Mouse (Mus musculus) C2C12 (cell line): ENCODE measurements around the gene Tcerg1l. TPM values are rescaled to one million over a fixed set of nuclear protein-coding genes. Genes with fewer than 3 reads are reported as not detected.

Experiments
- H3K27me3 ChIP-seq: one replicate; pipeline ENCODE4 v1.6.1; 2011; ENCODE audit not compliant: control insufficient read depth, insufficient read depth, insufficient read length
- H3K36me3 ChIP-seq: one replicate; pipeline ENCODE4 v1.6.1; 2011; ENCODE audit not compliant: control insufficient read depth, insufficient read depth
- H3K4me3 ChIP-seq: one replicate; pipeline ENCODE4 v1.5.1; 2011; ENCODE audit warnings: mild to moderate bottlenecking, control low read depth; ENCODE audit not compliant: poor library complexity, insufficient read depth, severe bottlenecking
- H3K79me2 ChIP-seq: one replicate; pipeline ENCODE4 v1.6.1; 2011; ENCODE audit not compliant: control insufficient read depth, insufficient read depth
- H3K79me3 ChIP-seq: one replicate; pipeline ENCODE4 v1.6.1; 2011; ENCODE audit warnings: low read depth, control low read depth
- H3ac ChIP-seq: one replicate; pipeline ENCODE3; 2011; ENCODE audit warnings: low read depth; ENCODE audit not compliant: control insufficient read depth, insufficient read length
- CEBPB ChIP-seq: IDR thresholded peaks from one replicate; pipeline ENCODE4 v1.6.1; 2011; ENCODE audit warnings: low read depth, mild to moderate bottlenecking, control low read depth, moderate library complexity
- CTCF ChIP-seq: IDR thresholded peaks from one replicate; pipeline ENCODE4 v1.5.1; 2011; ENCODE audit not compliant: control insufficient read depth, insufficient read depth, insufficient read length
- FOSL1 ChIP-seq: IDR thresholded peaks from one replicate; pipeline ENCODE4 v1.8.0; 2011; ENCODE audit warnings: mild to moderate bottlenecking, low read length; ENCODE audit not compliant: poor library complexity, insufficient read depth, severe bottlenecking
- MAX ChIP-seq: IDR thresholded peaks from one replicate; pipeline ENCODE4 v1.6.1; 2011; ENCODE audit warnings: mild to moderate bottlenecking, control low read depth
- MYOD1 ChIP-seq: IDR thresholded peaks from one replicate; pipeline ENCODE4 v1.6.1; 2011; ENCODE audit warnings: low read depth; ENCODE audit not compliant: control insufficient read depth, insufficient read length
- MYOG ChIP-seq: IDR thresholded peaks from one replicate; pipeline ENCODE4 v1.6.1; 2011; ENCODE audit not compliant: control insufficient read depth, insufficient read length; ENCODE audit errors: extremely low read depth
- USF1 ChIP-seq: IDR thresholded peaks from one replicate; pipeline ENCODE4 v1.6.1; 2011; ENCODE audit warnings: low read depth, mild to moderate bottlenecking, control low read depth, moderate library complexity
- long read RNA-seq, 2 experiments: library from polyadenylated mRNA; unstranded; transcript quantifications; one replicate each; pipeline ENCODE4 v2.0.0; 2019 to 2020
- polyA plus RNA-seq: library from polyadenylated mRNA; unstranded; fragments of >200 nt; fragmentation: generic; extraction: Trizol; gene quantifications from one replicate; pipeline ENCODE4 v1.2.1, GENCODE M21; 2012; ENCODE audit warnings: missing spikeins

Tcerg1l gene
- polyA plus RNA-seq, result not detected
- long read RNA-seq, experiment 1, result 0 reads
- long read RNA-seq, experiment 2, result 0 reads

DNA sequence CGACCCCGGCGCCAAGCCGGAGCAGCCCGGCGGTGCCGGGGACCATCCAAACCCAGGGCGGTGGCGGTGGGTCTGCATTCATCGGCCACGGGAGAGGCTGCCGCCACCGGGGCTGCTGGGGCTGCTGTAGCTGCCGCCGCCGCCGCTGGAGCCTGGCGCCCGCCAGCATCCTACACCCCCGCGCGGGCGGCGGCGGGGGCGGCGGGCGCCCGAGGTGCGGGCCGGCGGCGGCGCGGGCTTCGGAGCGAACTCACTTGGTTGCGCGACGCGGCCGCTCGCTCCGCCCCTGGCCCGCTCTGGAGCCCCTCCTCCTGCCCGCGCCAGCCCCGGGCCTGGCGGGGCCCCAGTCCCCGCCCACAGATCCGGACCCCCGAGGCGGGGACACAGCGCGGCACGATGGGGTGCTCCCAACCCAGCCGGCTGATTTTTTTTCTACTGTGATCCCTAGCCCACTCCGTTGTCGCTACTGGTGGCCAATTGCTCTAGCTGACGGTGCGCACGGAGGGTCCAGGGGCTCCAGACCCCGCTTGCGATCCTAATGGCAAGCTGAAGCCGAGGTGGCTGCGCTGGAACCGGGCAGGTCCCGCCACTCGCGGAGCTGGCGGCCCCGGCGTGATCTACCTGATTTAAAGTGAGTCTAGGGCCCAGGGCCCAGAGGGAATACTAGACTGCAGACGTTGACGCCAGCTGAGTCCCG is at the start of gene Tcerg1l:
Gene Tcerg1l, minus strand, starts transcription at position 246 of the 697 bp plus-strand sequence.
- Histone ChIP-seq H3K4me3 (no peak within 1 kb of the TSS), H3K27me3 (no peaks in the 10 kb centered on the region), H3K79me2 (no peaks in the 10 kb centered on the region), H3ac (no peak within 1 kb of the TSS), H3K79me3 (no peaks in the 10 kb centered on the region), H3K36me3 (no peaks in the 10 kb centered on the region)
- TF ChIP-seq USF1 (no peak), CTCF (no peak), MAX (no peak), MYOG (no peak), MYOD1 (no peak), FOSL1 (no peak), CEBPB (no peak)

DNA sequence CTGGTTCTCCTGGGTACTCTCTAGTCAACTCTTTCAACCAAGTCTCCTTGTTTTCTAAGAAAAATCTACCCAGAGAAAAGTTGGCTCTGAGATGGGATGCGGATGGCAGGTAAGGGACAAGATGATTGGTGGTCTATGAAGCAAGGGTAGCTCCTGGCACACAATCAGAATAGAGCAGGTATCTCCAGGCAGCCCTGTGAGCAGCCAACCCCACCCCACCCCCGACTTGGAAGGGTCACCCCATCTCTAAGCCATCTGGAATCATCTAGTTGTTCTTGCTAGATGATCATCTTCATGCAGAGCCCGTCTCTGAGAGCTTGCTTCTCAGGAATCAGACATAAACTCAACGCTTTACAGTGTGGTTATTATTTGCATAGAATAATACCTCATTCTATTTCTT is 44.6 kb upstream of the Tcerg1l start:
- no peaks in the 10 kb centered on the region for H3K79me3 ChIP-seq
- no peaks in the 10 kb centered on the region for H3K36me3 ChIP-seq
- TF ChIP-seq MYOG (no peak), FOSL1 (no peak), MYOD1 (no peak), USF1 (no peak), CEBPB (no peak), MAX (no peak), CTCF (no peak)
- H3ac ChIP-seq, result no peak overlapping the region
- no peak overlapping the region for H3K4me3 ChIP-seq
- no peaks in the 10 kb centered on the region for H3K27me3 ChIP-seq
- H3K79me2 ChIP-seq, result no peaks in the 10 kb centered on the region

DNA sequence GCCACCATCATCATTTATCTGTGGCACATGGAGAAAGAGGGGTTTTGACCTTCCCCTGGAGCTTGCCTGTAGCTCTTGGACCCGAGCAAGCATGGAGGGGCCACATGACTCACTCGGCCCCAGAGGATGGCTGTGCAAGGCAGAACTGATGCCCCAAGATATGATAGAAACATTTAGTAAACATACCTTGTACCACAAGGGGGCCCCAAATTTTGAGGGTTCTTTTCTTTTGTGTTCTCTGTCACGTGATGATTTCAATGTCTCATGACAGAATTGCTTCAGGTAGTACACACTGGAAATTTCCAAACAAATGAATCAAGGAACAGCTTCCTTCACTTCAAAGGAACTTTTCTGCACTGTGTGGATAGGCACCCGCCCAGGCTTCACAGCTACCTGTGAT is 35.0 kb upstream of the Tcerg1l start:
- Histone ChIP-seq H3K79me3 (no peaks in the 10 kb centered on the region), H3ac (no peak overlapping the region), H3K4me3 (no peak overlapping the region), H3K36me3 (no peaks in the 10 kb centered on the region), H3K27me3 (no peaks in the 10 kb centered on the region), H3K79me2 (no peaks in the 10 kb centered on the region)
- TF ChIP-seq CEBPB, result no peak
- no peak for TF ChIP-seq CTCF
- TF ChIP-seq USF1, result no peak
- no peak for TF ChIP-seq MYOG
- no peak for TF ChIP-seq MAX
- TF ChIP-seq MYOD1, result no peak
- TF ChIP-seq FOSL1, result no peak

DNA sequence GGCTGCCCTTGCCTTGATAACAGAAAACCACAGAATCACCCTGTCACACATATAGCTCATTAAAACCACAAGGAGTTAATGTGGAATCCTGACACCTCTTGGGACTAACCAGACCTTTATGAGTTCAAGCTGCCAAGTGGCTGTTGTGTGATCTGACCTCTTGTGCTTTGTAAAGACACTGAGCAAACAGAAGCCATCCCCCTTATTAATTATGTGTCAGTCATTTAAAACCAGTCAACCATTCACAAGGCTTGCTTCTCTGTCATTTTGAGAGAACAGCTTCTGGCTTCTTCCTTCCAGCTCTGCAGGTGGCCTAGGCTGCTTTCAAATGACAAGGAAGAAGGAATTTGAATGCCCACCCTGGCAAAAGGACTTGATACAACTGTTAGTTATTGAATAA is 33.9 kb upstream of the Tcerg1l start:
- Histone ChIP-seq H3K4me3 (no peak overlapping the region), H3ac (no peak overlapping the region), H3K79me2 (no peaks in the 10 kb centered on the region), H3K36me3 (no peaks in the 10 kb centered on the region), H3K27me3 (no peaks in the 10 kb centered on the region), H3K79me3 (no peaks in the 10 kb centered on the region)
- TF ChIP-seq MYOD1, result no peak
- no peak for TF ChIP-seq CTCF
- no peak for TF ChIP-seq CEBPB
- TF ChIP-seq MAX, result no peak
- no peak for TF ChIP-seq MYOG
- TF ChIP-seq USF1, result no peak
- no peak for TF ChIP-seq FOSL1

DNA sequence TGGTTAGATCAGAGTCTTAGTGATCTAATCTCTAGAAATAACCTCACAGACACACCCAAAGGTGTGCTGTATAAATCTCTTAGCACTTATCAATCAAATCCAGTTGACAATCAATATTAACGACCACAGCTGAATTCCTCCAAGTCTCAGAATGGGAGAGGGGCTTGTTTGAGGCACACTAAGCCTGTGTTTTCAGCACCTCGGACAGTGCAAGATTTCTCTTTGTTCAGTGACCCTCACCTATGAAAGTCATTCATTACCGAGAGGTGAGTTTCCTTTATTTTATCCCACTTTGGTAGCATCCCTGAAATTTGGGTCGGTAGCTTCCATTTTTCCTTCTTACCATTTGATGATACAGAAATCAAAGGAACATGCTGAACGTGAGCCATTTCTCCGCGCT is 32.4 kb upstream of the Tcerg1l start:
- TF ChIP-seq MYOD1 (no peak), FOSL1 (no peak), USF1 (no peak), CEBPB (no peak), CTCF (no peak)
- no peak overlapping the region for H3K4me3 ChIP-seq
- no peaks in the 10 kb centered on the region for H3K27me3 ChIP-seq
- no peak overlapping the region for H3ac ChIP-seq
- no peaks in the 10 kb centered on the region for H3K79me3 ChIP-seq
- no peaks in the 10 kb centered on the region for H3K36me3 ChIP-seq
- no peaks in the 10 kb centered on the region for H3K79me2 ChIP-seq
